Mouse (Mus musculus): ENCODE measurements around the gene Krtcap3. TPM values are rescaled to one million over a fixed set of nuclear protein-coding genes. Genes with fewer than 3 reads are reported as not detected.

Krtcap3 gene
- polyA plus RNA-seq, 1 experiment = 0.48 TPM

DNA sequence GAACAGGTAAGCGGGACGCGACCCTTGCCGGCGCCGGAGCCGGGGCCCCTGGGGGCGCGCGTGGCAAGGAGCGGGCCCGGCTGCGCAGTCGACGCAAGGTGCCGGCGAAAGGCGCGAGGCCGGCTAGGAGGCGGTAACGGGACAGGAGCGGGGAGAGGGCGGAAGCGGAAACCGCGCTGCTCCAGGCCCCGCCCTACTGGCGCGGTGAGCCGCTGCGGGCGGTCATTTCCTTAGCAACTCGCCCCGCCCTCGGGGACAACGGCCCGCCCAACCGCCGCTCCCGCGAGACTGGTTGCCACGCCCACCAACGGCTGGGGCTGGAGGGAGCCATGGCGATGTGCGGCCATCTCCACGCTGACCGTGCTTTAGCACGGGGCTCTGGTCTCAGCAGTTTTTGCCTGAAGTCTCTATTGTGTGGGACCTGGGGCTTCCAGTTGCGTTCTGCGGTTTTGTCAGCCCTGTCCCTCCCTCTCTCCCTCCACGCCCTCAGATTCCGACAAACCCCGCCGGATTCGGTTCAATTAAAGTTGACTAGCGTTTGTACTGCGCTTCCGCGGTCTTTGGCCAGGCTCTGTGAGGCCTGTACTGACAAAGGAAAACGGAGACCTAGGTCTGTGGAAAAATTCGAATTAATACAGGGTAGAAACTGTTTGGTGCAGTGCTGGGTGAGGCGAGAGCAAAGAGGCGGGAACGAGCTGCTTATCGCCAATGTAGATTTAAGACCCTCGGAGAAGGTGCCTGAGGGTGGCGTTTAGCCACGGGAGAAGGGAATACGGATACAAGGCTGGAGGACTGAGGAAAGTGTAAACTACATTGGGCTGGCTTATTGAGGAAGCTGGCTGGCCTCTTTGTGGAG lies 30.8 kb upstream of the Krtcap3 start, which contains the start of gene Ppm1g:
Gene Ppm1g, minus strand, starts transcription at position 240 of the 856 bp plus-strand sequence.
- H3K27me3 ChIP-seq (replicated peaks) = no peaks in the 10 kb centered on the region
- peak within 1 kb of the TSS; percentile 99 for H3K4me3 ChIP-seq (replicated peaks)
- peaks cover 31% of the 10 kb centered on the region for H3K4me1 ChIP-seq
- H3K9me3 ChIP-seq = no peaks in the 10 kb centered on the region
- 0 out of 2 replicates have a peak, but pooled peaks have one; percentile 66 for TF ChIP-seq FLI1 (IDR thresholded peaks at IDR 0.05; ENCODE audit: low read length)
- no peak for TF ChIP-seq GATA1 (IDR thresholded peaks at IDR 0.05; ENCODE audit: borderline replicate concordance, low read length)
- peaks cover 6% of the 10 kb centered on the region for H3K36me3 ChIP-seq (replicated peaks; ENCODE audit: low read length)

DNA sequence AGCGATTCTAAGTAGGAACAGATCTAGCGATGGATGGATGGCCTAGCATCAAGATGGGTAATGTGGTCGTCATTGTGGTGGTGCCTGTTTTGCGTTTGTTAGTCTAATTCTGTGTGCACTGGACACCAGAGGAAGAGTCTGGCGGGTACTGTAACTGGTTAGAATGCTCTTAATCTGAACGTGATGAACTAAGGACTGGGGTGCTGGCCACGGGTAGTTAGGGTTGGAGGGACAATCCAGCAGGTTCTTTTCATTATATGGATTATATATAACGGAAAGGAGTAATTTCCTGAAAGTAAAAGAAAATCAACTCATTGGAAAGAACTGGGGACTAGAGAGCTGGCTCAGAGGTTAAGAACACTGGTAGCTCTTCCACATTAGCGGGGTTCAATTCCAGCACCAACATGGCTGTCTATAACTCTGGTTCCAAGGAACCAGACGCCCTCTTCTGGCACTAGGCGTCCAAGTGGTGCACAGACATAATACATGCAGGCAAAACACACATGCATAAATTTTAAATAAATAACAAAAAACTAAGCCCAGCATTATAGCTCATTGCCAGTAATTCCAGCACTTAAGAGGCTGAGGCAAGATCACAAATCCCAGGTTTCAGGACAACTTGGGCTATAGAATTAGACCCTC lies 30.1 kb upstream of the Krtcap3 start:
- TF ChIP-seq GATA1 (IDR thresholded peaks at IDR 0.05; ENCODE audit: borderline replicate concordance, low read length) (no peak), FLI1 (IDR thresholded peaks at IDR 0.05; ENCODE audit: low read length) (no peak)
- Histone ChIP-seq H3K9me3 (no peaks in the 10 kb centered on the region), H3K27me3 (replicated peaks) (no peaks in the 10 kb centered on the region), H3K36me3 (replicated peaks; ENCODE audit: low read length) (no peaks in the 10 kb centered on the region), H3K4me3 (replicated peaks) (peak overlapping the region; percentile 99), H3K4me1 (peaks cover 23% of the 10 kb centered on the region)

DNA sequence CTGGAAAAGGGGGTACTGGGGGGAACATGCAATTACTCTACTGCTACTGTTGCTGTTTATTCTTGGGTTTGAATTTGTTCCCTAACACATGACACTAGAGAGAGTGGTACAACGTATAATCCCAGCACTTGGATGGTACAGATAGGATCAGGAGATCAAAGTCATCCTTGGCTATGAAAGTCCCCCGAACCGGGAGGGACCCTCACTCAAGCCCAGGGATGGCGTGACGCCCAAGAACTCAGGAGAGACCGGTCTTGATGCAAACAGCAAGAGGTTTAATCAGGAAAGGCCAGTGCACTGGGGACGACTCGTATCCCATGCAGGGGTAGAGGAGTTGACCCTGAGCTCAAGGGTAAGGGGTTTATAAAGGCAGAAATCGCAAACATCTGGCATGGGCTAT lies 28.8 kb upstream of the Krtcap3 start:
- Histone ChIP-seq H3K4me3 (replicated peaks) (no peak overlapping the region), H3K4me1 (peaks cover 17% of the 10 kb centered on the region), H3K36me3 (replicated peaks; ENCODE audit: low read length) (no peaks in the 10 kb centered on the region), H3K9me3 (no peaks in the 10 kb centered on the region), H3K27me3 (replicated peaks) (no peaks in the 10 kb centered on the region)
- no peak for TF ChIP-seq FLI1 (IDR thresholded peaks at IDR 0.05; ENCODE audit: low read length)
- TF ChIP-seq GATA1 (IDR thresholded peaks at IDR 0.05; ENCODE audit: borderline replicate concordance, low read length) = no peak

DNA sequence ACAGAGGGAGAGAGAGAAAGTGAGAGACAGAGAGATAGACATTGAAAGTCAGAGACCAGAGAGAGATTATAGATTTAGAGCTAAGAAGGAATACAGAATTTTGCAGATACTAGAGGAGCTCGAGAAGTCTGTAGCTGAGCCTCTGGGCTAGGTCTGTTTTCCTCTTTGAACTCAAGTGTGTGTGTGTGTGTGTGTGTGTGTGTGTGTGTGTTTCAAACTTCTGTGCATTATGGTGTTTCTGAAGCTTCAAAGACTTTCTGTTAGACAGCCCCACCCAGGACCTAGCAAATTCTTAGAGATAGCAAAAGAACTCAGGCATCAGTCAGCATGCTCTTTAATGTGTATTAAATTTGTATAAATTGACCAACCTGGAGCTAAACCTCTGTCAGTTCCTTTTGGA lies 24.9 kb upstream of the Krtcap3 start:
- TF ChIP-seq FLI1 (IDR thresholded peaks at IDR 0.05; ENCODE audit: low read length) (no peak), GATA1 (IDR thresholded peaks at IDR 0.05; ENCODE audit: borderline replicate concordance, low read length) (no peak)
- Histone ChIP-seq H3K4me3 (replicated peaks) (no peak overlapping the region), H3K36me3 (replicated peaks; ENCODE audit: low read length) (no peaks in the 10 kb centered on the region), H3K9me3 (no peaks in the 10 kb centered on the region), H3K4me1 (peaks cover 14% of the 10 kb centered on the region), H3K27me3 (replicated peaks) (peaks cover 2% of the 10 kb centered on the region)

DNA sequence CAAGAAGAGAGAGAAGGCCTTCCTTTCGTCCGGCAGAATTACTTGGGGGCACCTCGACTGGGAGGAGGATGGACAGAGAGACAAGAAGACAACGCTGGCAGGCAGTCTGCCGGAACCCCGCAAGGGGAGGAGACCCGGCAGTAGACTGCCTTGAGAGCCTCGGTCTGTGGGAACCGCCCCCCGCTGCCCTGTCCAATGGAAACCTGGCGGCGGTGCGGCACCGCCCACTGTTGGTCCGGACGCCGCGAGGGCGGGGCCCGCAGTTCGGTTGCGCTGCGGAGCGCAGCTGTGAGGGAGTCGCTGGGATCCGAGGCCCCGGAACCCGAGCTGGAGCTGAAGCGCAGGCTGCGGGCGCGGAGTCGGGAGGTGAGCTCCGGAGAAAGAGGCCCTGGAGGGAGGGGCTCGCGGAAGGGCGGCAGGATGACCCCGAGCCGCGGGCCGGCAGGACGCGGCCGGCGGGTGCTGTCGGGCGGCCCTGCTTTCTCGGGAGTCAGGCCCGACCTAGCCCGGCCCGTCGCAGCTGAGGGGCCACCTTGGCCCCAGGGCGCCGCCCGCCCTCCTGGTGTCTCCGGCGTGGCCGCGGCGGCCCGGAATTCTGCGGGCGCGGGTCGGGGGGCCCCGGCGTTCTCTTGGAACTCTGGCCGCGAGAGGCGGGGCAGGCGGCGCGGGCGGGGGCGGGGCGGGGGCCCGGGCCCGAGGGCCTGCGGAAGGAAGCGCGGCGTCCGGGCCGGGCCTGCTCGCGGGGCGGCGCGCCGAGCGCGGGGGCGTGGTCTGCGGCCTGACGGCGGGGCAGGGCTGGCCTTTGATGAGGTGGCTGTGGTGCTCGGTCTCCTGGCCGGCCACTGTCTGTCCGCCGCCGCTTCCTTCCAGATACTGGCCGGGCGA lies 10.6 kb upstream of the Krtcap3 start, which contains the start of the genes Nrbp1 and Gm9970:
Gene Nrbp1, plus strand, starts transcription at position 228 of the 885 bp plus-strand sequence.
Gene Gm9970, minus strand, starts transcription at position 596 of the 885 bp plus-strand sequence.
- peaks cover 8% of the 10 kb centered on the region for H3K9me3 ChIP-seq
- peaks cover 4% of the 10 kb centered on the region for H3K27me3 ChIP-seq (replicated peaks)
- H3K4me3 ChIP-seq (replicated peaks) = peak within 1 kb of the TSS; percentile 95
- H3K36me3 ChIP-seq (replicated peaks; ENCODE audit: low read length) = peaks cover 30% of the 10 kb centered on the region
- no peak for TF ChIP-seq GATA1 (IDR thresholded peaks at IDR 0.05; ENCODE audit: borderline replicate concordance, low read length)
- peaks cover 33% of the 10 kb centered on the region for H3K4me1 ChIP-seq

DNA sequence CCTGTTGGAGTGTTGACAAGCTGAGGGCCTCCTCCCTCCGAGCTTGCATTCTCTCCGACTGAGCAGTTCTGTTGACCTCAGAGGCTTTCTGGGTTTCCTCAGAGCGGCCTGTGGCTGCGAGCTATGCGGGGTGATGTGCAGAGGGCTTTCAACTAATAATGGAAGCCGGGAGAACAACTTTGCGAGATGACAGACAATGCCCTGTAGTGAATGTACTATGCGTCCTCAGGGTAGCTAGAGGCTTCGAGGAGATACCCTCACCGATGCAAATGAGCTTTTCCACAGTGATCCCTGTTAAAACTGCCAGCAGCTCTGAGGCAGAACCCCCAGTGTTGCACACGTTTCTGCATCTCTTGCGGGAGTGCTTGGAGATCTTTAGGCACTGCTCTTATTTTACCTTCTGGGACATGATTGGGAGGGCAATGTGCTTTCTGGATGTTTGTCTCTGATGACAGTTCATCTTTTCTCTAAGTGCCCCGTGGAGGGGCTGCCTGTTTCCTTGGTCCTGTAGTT lies 9.9 kb upstream of the Krtcap3 start:
- peaks cover 4% of the 10 kb centered on the region for H3K9me3 ChIP-seq
- peaks cover 2% of the 10 kb centered on the region for H3K27me3 ChIP-seq (replicated peaks)
- H3K4me3 ChIP-seq (replicated peaks) = peak overlapping the region; percentile 95
- peaks cover 37% of the 10 kb centered on the region for H3K36me3 ChIP-seq (replicated peaks; ENCODE audit: low read length)
- TF ChIP-seq GATA1 (IDR thresholded peaks at IDR 0.05; ENCODE audit: borderline replicate concordance, low read length) = no peak
- TF ChIP-seq FLI1 (IDR thresholded peaks at IDR 0.05; ENCODE audit: low read length) = no peak
- peaks cover 38% of the 10 kb centered on the region for H3K4me1 ChIP-seq

DNA sequence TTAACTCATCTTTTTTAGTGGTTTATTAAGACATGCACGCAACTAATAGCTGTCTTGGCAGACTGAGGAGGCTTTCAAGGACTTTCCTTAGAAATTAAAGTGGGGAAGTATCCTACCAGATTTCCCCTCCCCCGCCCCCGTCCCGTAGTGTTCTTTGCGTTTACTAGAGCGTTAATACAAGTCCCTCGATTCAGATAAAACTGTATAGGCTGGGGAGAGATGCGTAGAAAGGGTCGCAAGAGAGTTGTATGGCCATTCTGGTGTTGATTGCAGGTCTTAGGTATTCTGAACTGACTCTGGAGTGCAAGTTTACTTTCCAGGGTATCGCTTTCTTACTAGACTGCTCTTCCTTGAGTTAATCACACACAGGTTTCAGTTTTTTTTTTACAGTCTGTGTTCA lies 9.3 kb upstream of the Krtcap3 start:
- Histone ChIP-seq H3K4me3 (replicated peaks) (peak overlapping the region; percentile 95), H3K27me3 (replicated peaks) (peaks cover 1% of the 10 kb centered on the region), H3K36me3 (replicated peaks; ENCODE audit: low read length) (peaks cover 43% of the 10 kb centered on the region), H3K4me1 (peaks cover 38% of the 10 kb centered on the region), H3K9me3 (peaks cover 2% of the 10 kb centered on the region)
- TF ChIP-seq FLI1 (IDR thresholded peaks at IDR 0.05; ENCODE audit: low read length) = no peak
- TF ChIP-seq GATA1 (IDR thresholded peaks at IDR 0.05; ENCODE audit: borderline replicate concordance, low read length) = no peak

DNA sequence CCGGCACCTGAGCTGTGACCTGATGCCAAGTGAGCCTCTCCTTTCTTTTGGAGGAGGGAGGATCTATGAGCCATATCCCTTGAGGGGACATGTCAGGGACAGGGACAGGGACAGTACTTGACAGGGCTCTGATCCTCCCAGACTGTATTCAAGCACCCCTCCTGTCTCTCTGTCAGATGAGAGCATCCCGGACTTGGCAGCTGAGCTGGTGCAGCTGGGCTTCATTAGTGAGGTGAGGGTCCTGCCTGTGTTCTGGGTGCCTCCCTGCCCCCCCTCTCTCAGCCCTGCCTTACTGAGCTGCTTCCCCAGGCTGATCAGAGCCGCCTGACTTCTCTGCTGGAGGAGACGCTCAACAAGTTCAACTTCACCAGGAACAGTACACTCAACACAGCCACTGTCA lies 775 bp upstream of the Krtcap3 start:
- Histone ChIP-seq H3K4me1 (peaks cover 44% of the 10 kb centered on the region), H3K36me3 (replicated peaks; ENCODE audit: low read length) (peaks cover 99% of the 10 kb centered on the region), H3K4me3 (replicated peaks) (no peak overlapping the region), H3K9me3 (no peaks in the 10 kb centered on the region), H3K27me3 (replicated peaks) (no peaks in the 10 kb centered on the region)
- TF ChIP-seq GATA1 (IDR thresholded peaks at IDR 0.05; ENCODE audit: borderline replicate concordance, low read length) (no peak), FLI1 (IDR thresholded peaks at IDR 0.05; ENCODE audit: low read length) (no peak)

DNA sequence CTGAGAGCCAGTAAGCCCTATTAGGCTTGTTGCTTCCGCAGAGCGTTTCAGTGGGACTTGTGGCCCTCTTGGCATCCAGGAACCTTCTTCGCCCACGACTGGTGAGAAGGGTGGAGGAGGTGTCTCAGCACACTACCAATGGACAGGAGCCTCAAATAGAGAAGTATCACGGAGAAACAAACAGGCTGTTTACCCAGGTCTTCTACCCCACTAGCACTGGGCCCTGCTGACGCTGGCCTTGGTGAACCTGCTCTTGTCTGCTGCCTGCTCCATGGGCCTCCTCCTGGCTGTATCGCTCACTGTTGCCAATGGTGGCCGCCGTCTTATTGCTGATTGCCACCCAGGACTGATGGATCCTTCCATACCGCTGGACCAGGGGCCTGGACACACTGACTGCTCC lies 660 bp downstream of the Krtcap3 start:
- H3K36me3 ChIP-seq (replicated peaks; ENCODE audit: low read length) = peaks cover 96% of the 10 kb centered on the region
- no peak for TF ChIP-seq GATA1 (IDR thresholded peaks at IDR 0.05; ENCODE audit: borderline replicate concordance, low read length)
- no peak for TF ChIP-seq FLI1 (IDR thresholded peaks at IDR 0.05; ENCODE audit: low read length)
- no peaks in the 10 kb centered on the region for H3K27me3 ChIP-seq (replicated peaks)
- H3K4me3 ChIP-seq (replicated peaks) = no peak overlapping the region
- H3K4me1 ChIP-seq = peaks cover 39% of the 10 kb centered on the region
- no peaks in the 10 kb centered on the region for H3K9me3 ChIP-seq

Measured in megakaryocyte, embryonic 14.5 days (primary cell).